Mouse (Mus musculus): ENCODE results near the gene Mep1a. TPM values are rescaled to one million over a fixed set of nuclear protein-coding genes. Genes with fewer than 3 reads are reported as not detected.
"Not testable (repeated sequence)": the region's sequence is repeated elsewhere in the genome, so short reads cannot be mapped to it uniquely, and the experiment has no call there.

Mep1a gene
- not detected in 2 replicates for polyA plus RNA-seq (2016; fragmentation: Nextera tagmentation; extraction: Ambion mirVana)

DNA sequence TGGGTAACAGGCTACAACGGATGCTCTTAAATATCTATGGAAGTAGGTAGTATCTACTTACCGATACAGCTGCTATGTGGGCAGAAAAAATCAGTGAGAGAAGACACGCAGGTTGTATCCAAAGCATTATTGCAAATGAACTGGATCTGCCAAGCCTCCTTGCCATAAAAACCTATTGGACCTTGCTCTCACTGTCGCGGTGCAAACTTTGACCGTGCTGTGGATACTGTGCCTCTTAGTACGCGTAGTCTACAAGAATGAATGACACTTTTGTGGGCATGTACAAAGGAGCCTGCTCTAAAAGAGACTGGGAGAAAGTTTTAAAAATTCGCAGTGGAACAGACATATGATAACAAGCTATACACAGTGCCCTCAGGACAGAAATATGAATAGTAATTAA is at the start of gene Mep1a:
Mep1a (minus strand) TSS at position 221 of the 400 bp plus-strand sequence.
- DNase-seq (ENCODE audit: low spot score), result no peak
- Histone ChIP-seq H3K4me1 (no peaks in the 10 kb centered on the region), H3K36me3 (replicated peaks) (no peaks in the 10 kb centered on the region), H3K9me3 (no peaks in the 10 kb centered on the region), H3K4me3 (no peak within 1 kb of the TSS), H3K27ac (replicated peaks) (no peak within 1 kb of the TSS), H3K27me3 (replicated peaks; ENCODE audit: low read depth, poor library complexity, severe bottlenecking) (no peaks in the 10 kb centered on the region)
- WGBS, result 92% methylated on average over 9 of the region's 9 CpGs

GRCm38 (mm10) chr17:43551122-43551630 is 48.6 kb upstream of the Mep1a start:
- 0 out of 2 replicates have a peak overlapping the region, but pooled peaks have one; percentile 19 for H3K27ac ChIP-seq (replicated peaks)
- H3K27me3 ChIP-seq (replicated peaks; ENCODE audit: low read depth, poor library complexity, severe bottlenecking), result no peaks in the 10 kb centered on the region
- peak; percentile 30 for DNase-seq (ENCODE audit: low spot score)
- H3K4me3 ChIP-seq, result no peak overlapping the region
- no peaks in the 10 kb centered on the region for H3K9me3 ChIP-seq
- no peaks in the 10 kb centered on the region for H3K36me3 ChIP-seq (replicated peaks)
- WGBS, result 36% methylated on average over 3 of the region's 3 CpGs
- peaks cover 13% of the 10 kb centered on the region for H3K4me1 ChIP-seq

DNA sequence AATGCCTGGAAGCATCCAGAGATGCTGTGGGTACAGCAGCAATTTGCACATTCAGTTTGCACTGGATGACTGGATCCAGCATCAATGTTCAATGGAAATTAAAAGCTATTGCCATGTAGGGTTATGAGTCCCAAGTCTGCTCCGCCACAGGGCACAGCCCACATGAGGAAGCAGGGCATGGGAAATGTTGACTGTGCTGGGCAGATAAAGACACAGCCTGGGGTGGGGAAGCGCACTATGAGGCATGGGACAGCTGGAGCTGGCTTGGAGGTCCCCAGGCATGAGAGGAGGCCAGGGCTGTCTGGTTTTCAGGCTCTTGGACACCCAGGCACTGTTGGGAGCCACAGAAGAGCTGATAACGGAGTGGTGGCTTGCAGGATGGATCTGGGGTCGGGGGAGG is 41.4 kb upstream of the Mep1a start:
- H3K36me3 ChIP-seq (replicated peaks), result no peaks in the 10 kb centered on the region
- H3K9me3 ChIP-seq, result no peaks in the 10 kb centered on the region
- H3K4me1 ChIP-seq, result no peaks in the 10 kb centered on the region
- no peaks in the 10 kb centered on the region for H3K27me3 ChIP-seq (replicated peaks; ENCODE audit: low read depth, poor library complexity, severe bottlenecking)
- DNase-seq (ENCODE audit: low spot score), result no peak
- H3K4me3 ChIP-seq, result no peak overlapping the region
- WGBS, result 89% methylated on average over 4 of the region's 4 CpGs
- no peak overlapping the region for H3K27ac ChIP-seq (replicated peaks)

DNA sequence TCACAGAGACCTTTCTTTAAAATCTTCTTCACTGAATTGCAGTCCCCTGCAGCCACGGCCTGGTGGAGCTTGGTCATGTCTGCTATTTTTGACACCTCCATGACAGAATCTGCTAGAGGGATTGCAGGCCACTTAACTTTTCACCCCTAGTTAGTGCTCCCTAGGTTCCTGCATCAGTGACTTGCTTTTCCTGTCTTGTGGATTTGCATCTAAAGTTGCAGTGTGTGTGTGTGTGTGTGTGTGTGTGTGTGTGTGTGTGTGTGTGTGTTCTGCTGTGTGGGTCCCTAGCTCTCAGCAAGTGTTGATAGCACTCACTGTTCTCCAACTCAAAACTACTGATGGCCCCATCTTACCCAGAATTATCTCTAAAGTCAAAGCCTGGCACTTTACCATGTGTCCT is 40.9 kb upstream of the Mep1a start, which contains the start of gene Ankrd66:
Ankrd66 (minus strand) TSS at position 101 of the 400 bp plus-strand sequence.
- no peaks in the 10 kb centered on the region for H3K36me3 ChIP-seq (replicated peaks)
- H3K27me3 ChIP-seq (replicated peaks; ENCODE audit: low read depth, poor library complexity, severe bottlenecking), result no peaks in the 10 kb centered on the region
- WGBS, result 70% methylated on average over 1 of the region's 1 CpGs
- no peak within 1 kb of the TSS for H3K27ac ChIP-seq (replicated peaks)
- H3K4me3 ChIP-seq, result no peak within 1 kb of the TSS
- no peaks in the 10 kb centered on the region for H3K9me3 ChIP-seq
- no peak for DNase-seq (ENCODE audit: low spot score)
- no peaks in the 10 kb centered on the region for H3K4me1 ChIP-seq

DNA sequence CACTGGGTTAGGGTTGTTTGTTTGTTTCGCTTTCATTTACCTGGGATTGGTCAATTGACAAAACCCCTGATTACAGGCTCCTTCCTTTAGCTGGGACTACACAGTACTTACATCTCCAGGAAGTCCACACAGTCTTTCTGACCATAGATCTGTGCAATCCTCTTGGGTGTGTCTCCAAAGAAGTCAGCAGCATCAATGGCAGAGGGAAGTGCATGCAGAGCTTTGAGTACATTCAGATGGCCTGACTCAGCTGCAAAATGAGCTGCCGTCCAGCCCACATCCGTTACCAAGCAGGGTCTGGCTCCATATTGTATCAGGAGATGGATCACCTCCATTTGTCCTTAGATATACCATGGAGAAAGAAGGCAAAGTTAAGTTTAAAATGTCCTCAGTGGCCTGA is 36.2 kb upstream of the Mep1a start:
- WGBS, result 87% methylated on average over 3 of the region's 3 CpGs
- DNase-seq (ENCODE audit: low spot score), result no peak
- peaks cover 12% of the 10 kb centered on the region for H3K4me1 ChIP-seq

DNA sequence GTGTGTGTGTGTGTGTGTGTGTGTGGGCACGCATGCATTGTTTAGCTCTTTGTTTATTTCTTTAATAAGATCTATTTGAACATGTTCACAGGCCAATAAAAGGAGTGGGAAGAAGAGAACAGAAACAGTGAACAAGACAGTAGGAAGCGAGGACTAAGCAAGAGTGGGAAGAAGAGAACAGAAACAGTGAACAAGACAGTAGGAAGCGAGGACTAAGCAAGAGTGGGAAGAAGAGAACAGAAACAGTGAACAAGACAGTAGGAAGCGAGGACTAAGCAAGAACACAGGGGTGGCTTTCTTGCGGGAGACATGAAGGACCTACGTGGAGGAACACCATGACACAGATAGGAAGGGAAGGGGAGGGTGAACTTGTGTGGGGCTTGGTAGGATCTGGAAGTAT is 34.2 kb upstream of the Mep1a start:
- H3K36me3 ChIP-seq (replicated peaks); H3K27ac ChIP-seq (replicated peaks); H3K9me3 ChIP-seq; H3K4me3 ChIP-seq; DNase-seq (ENCODE audit: low spot score); H3K27me3 ChIP-seq (replicated peaks; ENCODE audit: low read depth, poor library complexity, severe bottlenecking): not testable (repeated sequence)
- 91% methylated on average over 6 of the region's 6 CpGs for WGBS
- H3K4me1 ChIP-seq, result peaks cover 12% of the 10 kb centered on the region

More for the DNA sequence above, 36.2 kb upstream of the Mep1a start:
- no peak overlapping the region for H3K27ac ChIP-seq (replicated peaks)
- no peaks in the 10 kb centered on the region for H3K36me3 ChIP-seq (replicated peaks)
- H3K27me3 ChIP-seq (replicated peaks; ENCODE audit: low read depth, poor library complexity, severe bottlenecking), result 0 out of 2 replicates have a peak, but pooled peaks cover 8% of the 10 kb centered on the region
- no peaks in the 10 kb centered on the region for H3K9me3 ChIP-seq
- no peak overlapping the region for H3K4me3 ChIP-seq

GRCm38 (mm10) chr17:43534362-43535222 is 32.0 kb upstream of the Mep1a start:
- H3K4me3 ChIP-seq, result peak overlapping the region; percentile 47
- peak overlapping the region; percentile 77 for H3K27ac ChIP-seq (replicated peaks)
- H3K4me1 ChIP-seq, result peaks cover 12% of the 10 kb centered on the region
- H3K27me3 ChIP-seq (replicated peaks; ENCODE audit: low read depth, poor library complexity, severe bottlenecking), result 0 out of 2 replicates have a peak, but pooled peaks cover 8% of the 10 kb centered on the region
- H3K9me3 ChIP-seq, result no peaks in the 10 kb centered on the region
- DNase-seq (ENCODE audit: low spot score), result peak; percentile 85
- 12% methylated on average over 23 of the region's 23 CpGs for WGBS
- H3K36me3 ChIP-seq (replicated peaks), result no peaks in the 10 kb centered on the region

GRCm38 (mm10) chr17:43531192-43531591 is 28.6 kb upstream of the Mep1a start:
- no peak overlapping the region for H3K4me3 ChIP-seq
- 0 out of 2 replicates have a peak, but pooled peaks cover 6% of the 10 kb centered on the region for H3K27me3 ChIP-seq (replicated peaks; ENCODE audit: low read depth, poor library complexity, severe bottlenecking)
- 0 out of 2 replicates have a peak, but pooled peaks cover 3% of the 10 kb centered on the region for H3K9me3 ChIP-seq
- H3K4me1 ChIP-seq, result peaks cover 12% of the 10 kb centered on the region
- DNase-seq (ENCODE audit: low spot score), result no peak
- WGBS, result 92% methylated on average over 4 of the region's 4 CpGs
- no peak overlapping the region for H3K27ac ChIP-seq (replicated peaks)
- H3K36me3 ChIP-seq (replicated peaks), result no peaks in the 10 kb centered on the region

DNA sequence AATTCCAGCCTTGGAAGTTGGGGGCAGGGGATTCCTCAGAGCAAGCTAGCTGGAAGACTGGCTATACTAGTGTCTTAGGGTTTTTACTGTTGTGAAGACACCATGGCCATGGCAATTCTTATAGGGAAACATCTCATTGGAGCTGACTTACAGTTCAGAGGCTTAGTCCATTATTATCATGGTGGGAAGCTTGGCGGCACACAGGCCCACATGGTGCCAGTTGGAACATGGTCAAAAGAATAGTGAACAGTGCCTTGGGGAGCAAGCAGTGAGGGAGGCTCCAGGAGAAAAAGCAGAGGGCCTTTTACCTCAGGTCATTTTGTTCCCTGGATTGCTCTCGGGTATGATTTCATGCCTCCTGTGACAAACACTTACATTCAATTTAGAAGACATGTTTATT is 27.9 kb upstream of the Mep1a start:
- no peak for DNase-seq (ENCODE audit: low spot score)
- Histone ChIP-seq H3K9me3 (0 out of 2 replicates have a peak, but pooled peaks cover 3% of the 10 kb centered on the region), H3K27ac (replicated peaks) (no peak overlapping the region), H3K4me1 (peaks cover 12% of the 10 kb centered on the region), H3K4me3 (no peak overlapping the region), H3K36me3 (replicated peaks) (no peaks in the 10 kb centered on the region), H3K27me3 (replicated peaks; ENCODE audit: low read depth, poor library complexity, severe bottlenecking) (no peaks in the 10 kb centered on the region)
- 89% methylated on average over 2 of the region's 2 CpGs for WGBS

- Histone ChIP-seq H3K36me3 (replicated peaks) (no peaks in the 10 kb centered on the region), H3K27ac (replicated peaks) (no peak overlapping the region), H3K4me1 (no peaks in the 10 kb centered on the region), H3K27me3 (replicated peaks; ENCODE audit: low read depth, poor library complexity, severe bottlenecking) (peaks cover 3% of the 10 kb centered on the region; the same call in 1 of the 2 replicates), H3K4me3 (no peak overlapping the region), H3K9me3 (no peaks in the 10 kb centered on the region)
- no peak for DNase-seq (ENCODE audit: low spot score)
- WGBS, result 89% methylated on average over 3 of the region's 3 CpGs
Observed at GRCm38 (mm10) chr17:43520166-43520565, 17.6 kb upstream of the Mep1a start.

DNA sequence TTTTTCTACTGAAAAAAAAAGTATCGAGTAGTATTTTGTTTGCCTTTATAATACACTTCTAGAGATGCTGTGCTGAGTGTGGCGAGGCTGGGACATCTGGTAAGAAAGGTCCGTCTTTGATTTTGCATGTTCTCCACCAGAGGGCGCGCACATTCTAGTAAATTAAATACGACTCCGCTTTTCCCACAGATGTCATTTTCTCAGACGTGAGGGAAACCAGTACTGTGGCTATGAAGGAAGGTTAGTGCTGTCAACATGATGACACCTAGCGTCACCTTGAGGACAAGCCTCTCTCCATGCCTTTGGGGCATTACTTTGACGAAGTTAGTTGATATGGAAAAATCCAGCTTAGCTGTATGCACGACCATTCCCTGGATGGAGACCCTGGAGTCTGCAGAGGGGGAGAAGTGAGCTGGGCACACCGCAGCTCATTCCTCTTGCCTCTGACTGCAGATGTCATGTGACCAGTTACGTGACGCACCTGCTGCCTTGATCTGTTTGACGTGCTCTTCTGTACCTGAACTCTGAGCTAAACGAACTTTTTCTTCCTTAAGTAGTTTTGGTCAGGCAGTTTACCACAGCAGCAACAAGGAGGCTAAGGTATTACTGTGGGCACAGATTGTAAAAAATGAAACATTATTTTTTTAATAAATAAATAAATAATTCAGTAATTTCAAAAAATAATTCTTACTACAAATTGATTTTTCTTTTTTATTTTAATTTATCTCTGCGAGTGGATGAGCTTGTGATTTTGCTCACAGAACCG is 16.2 kb upstream of the Mep1a start:
- Histone ChIP-seq H3K4me1 (no peaks in the 10 kb centered on the region), H3K9me3 (no peaks in the 10 kb centered on the region), H3K4me3 (no peak overlapping the region), H3K36me3 (replicated peaks) (no peaks in the 10 kb centered on the region), H3K27ac (replicated peaks) (no peak overlapping the region), H3K27me3 (replicated peaks; ENCODE audit: low read depth, poor library complexity, severe bottlenecking) (peaks cover 3% of the 10 kb centered on the region; the same call in 1 of the 2 replicates)
- WGBS, result 30% methylated on average over 18 of the region's 18 CpGs
- DNase-seq (ENCODE audit: low spot score), result peak; percentile 74

DNA sequence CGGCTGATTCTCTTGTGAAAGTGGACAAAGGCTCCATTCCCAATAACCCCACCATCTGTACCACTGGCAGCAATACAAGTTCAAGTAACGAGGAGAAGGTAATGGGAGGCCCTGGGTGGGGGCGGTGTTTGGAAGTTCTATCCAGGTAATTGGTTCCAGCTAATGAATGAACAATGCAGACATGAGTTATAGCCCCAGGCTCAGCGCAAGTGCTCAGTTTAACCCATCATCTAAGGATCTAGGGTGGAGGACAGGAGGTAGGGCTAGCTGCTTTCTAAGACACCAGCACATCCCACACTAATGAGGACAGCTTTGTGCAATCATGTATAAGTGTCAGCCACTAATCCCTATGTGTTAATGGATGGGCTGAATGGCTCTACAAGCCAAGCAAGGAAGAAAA is 8.2 kb upstream of the Mep1a start:
- Histone ChIP-seq H3K4me3 (no peak overlapping the region), H3K4me1 (no peaks in the 10 kb centered on the region), H3K36me3 (replicated peaks) (no peaks in the 10 kb centered on the region), H3K9me3 (no peaks in the 10 kb centered on the region), H3K27ac (replicated peaks) (no peak overlapping the region), H3K27me3 (replicated peaks; ENCODE audit: low read depth, poor library complexity, severe bottlenecking) (no peaks in the 10 kb centered on the region)
- DNase-seq (ENCODE audit: low spot score), result no peak
- WGBS, result 60% methylated on average over 4 of the region's 4 CpGs
